Mouse (Mus musculus): ENCODE measurements at regions not wholly inside any gene's neighbourhood (a gene's known extent, or its start where the extent isn't known, plus 50 kb on each side); places are given as distances from the start of the nearest gene placed in this dataset.
A peak's percentile ranks its signal among the peaks of the same experiment; 100 is the strongest.

- Histone ChIP-seq H3K4me1 (ENCODE audit: control insufficient read depth, insufficient read depth, low read length) (no peaks in the 10 kb centered on the region; the same call in 1 of the 2 replicates), H3K27me3 (ENCODE audit: control insufficient read depth, insufficient read depth, low read length) (no peaks in the 10 kb centered on the region), H3K9me3 (replicated peaks; ENCODE audit: control insufficient read depth, low read length) (no peaks in the 10 kb centered on the region; the same call in 1 of the 2 replicates), H3K4me2 (ENCODE audit: low read depth, low read length) (no peak overlapping the region), H3K27ac (replicated peaks; ENCODE audit: low read depth, low read length) (no peak overlapping the region), H3K36me3 (replicated peaks; ENCODE audit: control insufficient read depth, insufficient read depth, low read depth, low read length) (no peaks in the 10 kb centered on the region), H3K4me3 (ENCODE audit: low read depth, low read length) (no peak overlapping the region), H3K9ac (replicated peaks; ENCODE audit: low read length) (no peak overlapping the region)
- DNase-seq (ENCODE audit: low spot score) (no peak), ATAC-seq (replicated peaks; ENCODE audit: insufficient number of reproducible peaks, low FRiP score, low TSS enrichment, low read depth) (no peak)
- WGBS, result 95% methylated on average over 1 of the region's 1 CpGs
These were observed 259.0 kb upstream of the Zfp64 start for GRCm38 (mm10) chr2:169214396-169214795.

GRCm38 (mm10) chr2:169213314-169213713 lies 257.9 kb upstream of the Zfp64 start:
- Histone ChIP-seq H3K27me3 (ENCODE audit: control insufficient read depth, insufficient read depth, low read length) (no peaks in the 10 kb centered on the region), H3K4me2 (ENCODE audit: low read depth, low read length) (no peak overlapping the region), H3K9me3 (replicated peaks; ENCODE audit: control insufficient read depth, low read length) (no peaks in the 10 kb centered on the region; the same call in 1 of the 2 replicates), H3K9ac (replicated peaks; ENCODE audit: low read length) (no peak overlapping the region), H3K4me3 (ENCODE audit: low read depth, low read length) (no peak overlapping the region), H3K4me1 (ENCODE audit: control insufficient read depth, insufficient read depth, low read length) (no peaks in the 10 kb centered on the region; the same call in 1 of the 2 replicates), H3K36me3 (replicated peaks; ENCODE audit: control insufficient read depth, insufficient read depth, low read depth, low read length) (no peaks in the 10 kb centered on the region), H3K27ac (replicated peaks; ENCODE audit: low read depth, low read length) (peak overlapping the region; percentile 23; the same call in 1 of the 2 replicates)
- peak; percentile 52 for DNase-seq (ENCODE audit: low spot score)
- 30% methylated on average over 10 of the region's 10 CpGs for WGBS
- no peak for ATAC-seq (replicated peaks; ENCODE audit: insufficient number of reproducible peaks, low FRiP score, low TSS enrichment, low read depth)

DNA sequence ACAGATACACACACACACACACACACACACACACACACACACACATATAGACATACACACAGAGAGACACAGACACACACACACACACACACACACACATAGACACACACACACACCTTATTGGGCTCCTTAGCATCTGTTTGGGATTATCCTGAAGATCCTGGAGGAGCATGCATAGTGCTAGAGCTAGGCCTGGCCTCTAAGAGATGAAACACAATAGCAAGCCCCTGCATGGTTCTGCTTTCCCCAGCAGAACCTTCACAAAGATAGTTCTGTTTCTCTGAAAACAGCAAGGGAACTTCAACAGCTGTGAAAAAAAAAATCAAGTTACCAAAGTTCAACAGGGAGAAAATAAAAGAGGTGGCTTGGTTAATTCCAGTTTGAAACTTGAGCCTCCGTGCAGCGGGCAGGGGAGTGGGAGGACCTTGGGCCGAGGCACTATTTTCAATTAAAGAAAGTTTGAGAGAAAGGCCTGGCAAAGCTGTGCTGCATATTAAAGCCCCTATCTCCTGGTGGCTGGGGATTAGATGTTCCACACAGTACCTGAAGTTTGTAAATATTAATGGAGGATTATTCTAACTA lies 257.4 kb upstream of the Zfp64 start:
- ATAC-seq (replicated peaks; ENCODE audit: insufficient number of reproducible peaks, low FRiP score, low TSS enrichment, low read depth) (no peak; the same call in 1 of the 2 replicates), DNase-seq (ENCODE audit: low spot score) (peak; percentile 76)
- Histone ChIP-seq H3K4me3 (ENCODE audit: low read depth, low read length) (no peak overlapping the region), H3K36me3 (replicated peaks; ENCODE audit: control insufficient read depth, insufficient read depth, low read depth, low read length) (no peaks in the 10 kb centered on the region), H3K4me2 (ENCODE audit: low read depth, low read length) (no peak overlapping the region; the same call in 1 of the 2 replicates), H3K9me3 (replicated peaks; ENCODE audit: control insufficient read depth, low read length) (no peaks in the 10 kb centered on the region; the same call in 1 of the 2 replicates), H3K27ac (replicated peaks; ENCODE audit: low read depth, low read length) (peak overlapping the region; percentile 23; the same call in 1 of the 2 replicates), H3K9ac (replicated peaks; ENCODE audit: low read length) (no peak overlapping the region), H3K27me3 (ENCODE audit: control insufficient read depth, insufficient read depth, low read length) (no peaks in the 10 kb centered on the region), H3K4me1 (ENCODE audit: control insufficient read depth, insufficient read depth, low read length) (no peaks in the 10 kb centered on the region; the same call in 1 of the 2 replicates)
- 2% methylated on average over 3 of the region's 3 CpGs for WGBS

- Histone ChIP-seq H3K9me3 (replicated peaks; ENCODE audit: control insufficient read depth, low read length) (no peaks in the 10 kb centered on the region), H3K4me2 (ENCODE audit: low read depth, low read length) (no peak overlapping the region), H3K27me3 (ENCODE audit: control insufficient read depth, insufficient read depth, low read length) (no peaks in the 10 kb centered on the region), H3K36me3 (replicated peaks; ENCODE audit: control insufficient read depth, insufficient read depth, low read depth, low read length) (no peaks in the 10 kb centered on the region), H3K9ac (replicated peaks; ENCODE audit: low read length) (no peak overlapping the region), H3K4me3 (ENCODE audit: low read depth, low read length) (no peak overlapping the region), H3K27ac (replicated peaks; ENCODE audit: low read depth, low read length) (no peak overlapping the region), H3K4me1 (ENCODE audit: control insufficient read depth, insufficient read depth, low read length) (no peaks in the 10 kb centered on the region)
- 79% methylated on average over 19 of the region's 19 CpGs for WGBS
- ATAC-seq (replicated peaks; ENCODE audit: insufficient number of reproducible peaks, low FRiP score, low TSS enrichment, low read depth), result no peak
- no peak for DNase-seq (ENCODE audit: low spot score)
These were observed 248.9 kb upstream of the Zfp64 start for GRCm38 (mm10) chr2:169204254-169204752.

DNA sequence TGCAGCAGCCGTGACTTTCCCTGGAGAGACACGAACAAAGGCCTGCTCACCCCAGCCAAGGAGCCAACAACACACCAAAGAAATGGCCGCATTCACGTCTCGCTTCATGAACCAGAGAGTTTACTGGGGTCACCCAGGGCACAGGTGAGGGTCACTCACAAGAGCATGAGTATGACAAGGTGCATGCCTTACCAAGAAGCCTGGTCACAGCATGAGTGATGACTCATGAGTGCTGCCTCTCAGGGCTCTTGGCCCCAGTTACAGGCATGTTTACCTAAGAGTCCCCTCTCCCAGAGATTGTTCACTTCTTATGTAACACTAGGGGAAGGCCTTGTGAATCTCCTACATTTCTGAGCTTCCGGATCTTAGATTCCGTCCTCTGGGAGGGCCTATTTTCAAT lies 236.6 kb upstream of the Zfp64 start:
- no peak overlapping the region for H3K4me2 ChIP-seq (ENCODE audit: low read depth, low read length)
- no peaks in the 10 kb centered on the region for H3K27me3 ChIP-seq (ENCODE audit: control insufficient read depth, insufficient read depth, low read length)
- H3K27ac ChIP-seq (replicated peaks; ENCODE audit: low read depth, low read length), result no peak overlapping the region
- ATAC-seq (replicated peaks; ENCODE audit: insufficient number of reproducible peaks, low FRiP score, low TSS enrichment, low read depth) (no peak), DNase-seq (ENCODE audit: low spot score) (no peak)
- no peaks in the 10 kb centered on the region for H3K4me1 ChIP-seq (ENCODE audit: control insufficient read depth, insufficient read depth, low read length)
- H3K9ac ChIP-seq (replicated peaks; ENCODE audit: low read length), result no peak overlapping the region
- 66% methylated on average over 7 of the region's 7 CpGs for WGBS
- no peak overlapping the region for H3K4me3 ChIP-seq (ENCODE audit: low read depth, low read length)
- H3K36me3 ChIP-seq (replicated peaks; ENCODE audit: control insufficient read depth, insufficient read depth, low read depth, low read length), result no peaks in the 10 kb centered on the region
- H3K9me3 ChIP-seq (replicated peaks; ENCODE audit: control insufficient read depth, low read length), result no peaks in the 10 kb centered on the region

- Histone ChIP-seq H3K9ac (replicated peaks; ENCODE audit: low read length) (no peak overlapping the region), H3K4me2 (ENCODE audit: low read depth, low read length) (no peak overlapping the region), H3K36me3 (replicated peaks; ENCODE audit: control insufficient read depth, insufficient read depth, low read depth, low read length) (no peaks in the 10 kb centered on the region), H3K9me3 (replicated peaks; ENCODE audit: control insufficient read depth, low read length) (no peaks in the 10 kb centered on the region), H3K4me3 (ENCODE audit: low read depth, low read length) (no peak overlapping the region), H3K4me1 (ENCODE audit: control insufficient read depth, insufficient read depth, low read length) (no peaks in the 10 kb centered on the region), H3K27me3 (ENCODE audit: control insufficient read depth, insufficient read depth, low read length) (no peaks in the 10 kb centered on the region), H3K27ac (replicated peaks; ENCODE audit: low read depth, low read length) (no peak overlapping the region)
- no peak for ATAC-seq (replicated peaks; ENCODE audit: insufficient number of reproducible peaks, low FRiP score, low TSS enrichment, low read depth)
- WGBS, result 44% methylated on average over 10 of the region's 10 CpGs
- DNase-seq (ENCODE audit: low spot score), result no peak
These were observed 236.1 kb upstream of the Zfp64 start for GRCm38 (mm10) chr2:169191465-169191864.

- Histone ChIP-seq H3K4me1 (ENCODE audit: control insufficient read depth, insufficient read depth, low read length) (no peaks in the 10 kb centered on the region), H3K36me3 (replicated peaks; ENCODE audit: control insufficient read depth, insufficient read depth, low read depth, low read length) (no peaks in the 10 kb centered on the region), H3K9ac (replicated peaks; ENCODE audit: low read length) (no peak overlapping the region), H3K27ac (replicated peaks; ENCODE audit: low read depth, low read length) (no peak overlapping the region), H3K4me3 (ENCODE audit: low read depth, low read length) (no peak overlapping the region), H3K4me2 (ENCODE audit: low read depth, low read length) (no peak overlapping the region), H3K27me3 (ENCODE audit: control insufficient read depth, insufficient read depth, low read length) (no peaks in the 10 kb centered on the region), H3K9me3 (replicated peaks; ENCODE audit: control insufficient read depth, low read length) (no peaks in the 10 kb centered on the region)
- ATAC-seq (replicated peaks; ENCODE audit: insufficient number of reproducible peaks, low FRiP score, low TSS enrichment, low read depth) (no peak), DNase-seq (ENCODE audit: low spot score) (no peak)
- WGBS, result 76% methylated on average over 3 of the region's 3 CpGs
These were observed 222.2 kb upstream of the Zfp64 start for GRCm38 (mm10) chr2:169177565-169177964.

DNA sequence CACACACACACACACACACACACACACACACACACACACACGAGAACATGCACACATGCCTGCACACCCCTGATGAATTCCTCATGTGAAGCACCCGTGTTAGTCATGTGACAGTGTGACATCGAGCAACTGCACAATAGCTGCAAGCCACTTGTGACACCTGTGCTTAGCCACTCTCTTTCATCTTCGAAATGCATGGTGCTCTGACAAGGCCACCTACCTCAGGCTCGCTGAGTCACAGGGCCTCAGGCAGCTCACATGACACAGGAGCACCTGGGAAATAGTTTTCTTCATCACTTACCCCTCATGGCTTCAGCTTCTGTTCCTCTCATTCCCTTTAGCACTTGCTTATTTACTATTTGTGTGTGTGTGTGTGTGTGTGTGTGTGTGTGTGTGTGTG lies 213.4 kb upstream of the Zfp64 start:
- no peaks in the 10 kb centered on the region for H3K4me1 ChIP-seq (ENCODE audit: control insufficient read depth, insufficient read depth, low read length)
- H3K36me3 ChIP-seq (replicated peaks; ENCODE audit: control insufficient read depth, insufficient read depth, low read depth, low read length), result no peaks in the 10 kb centered on the region
- H3K27me3 ChIP-seq (ENCODE audit: control insufficient read depth, insufficient read depth, low read length), result no peaks in the 10 kb centered on the region
- H3K9me3 ChIP-seq (replicated peaks; ENCODE audit: control insufficient read depth, low read length), result no peaks in the 10 kb centered on the region
- H3K9ac ChIP-seq (replicated peaks; ENCODE audit: low read length), result no peak overlapping the region
- WGBS, result 72% methylated on average over 5 of the region's 5 CpGs
- H3K27ac ChIP-seq (replicated peaks; ENCODE audit: low read depth, low read length), result no peak overlapping the region
- ATAC-seq (replicated peaks; ENCODE audit: insufficient number of reproducible peaks, low FRiP score, low TSS enrichment, low read depth), result no peak
- no peak overlapping the region for H3K4me2 ChIP-seq (ENCODE audit: low read depth, low read length)
- DNase-seq (ENCODE audit: low spot score), result no peak
- H3K4me3 ChIP-seq (ENCODE audit: low read depth, low read length), result no peak overlapping the region
